Mouse (Mus musculus) embryonic fibroblast, embryonic 13.5 days (primary cell): Measurements from ENCODE around the gene Sparcl1.

Experiments used
- CTCF ChIP-seq: IDR thresholded peaks from 2 replicates; pipeline ENCODE4 v1.5.1; 2011; ENCODE audit warnings: mild to moderate bottlenecking, control low read depth, low read length, moderate library complexity, borderline replicate concordance; ENCODE audit not compliant: insufficient read depth
- POLR2A ChIP-seq: IDR thresholded peaks from 2 replicates; pipeline ENCODE4 v1.6.1; 2011; ENCODE audit warnings: low read depth, mild to moderate bottlenecking, control low read depth, low read length, moderate library complexity

GRCm38 (mm10) chr5:104095416-104096077, 18.0 kb downstream of the Sparcl1 start:
- TF ChIP-seq CTCF: no peak
- TF ChIP-seq POLR2A: no peak
